In genomic region chr5:23502317-23502937, GRCm38 (mm10) we compare ENCODE assay signal across 8 mouse cellular contexts.
DNase-seq lines count a peak whose midpoint lies in the region; ATAC-seq and TF ChIP-seq lines count a peak whose summit lies in the region.

No protein-coding gene starts in this region.

- no peaks in the 10 kb centered on the region for H3K4me1 ChIP-seq in kidney, embryonic 14.5 days (ENCODE audit: control insufficient read depth, insufficient read depth, low read length)
- H3K4me1 ChIP-seq in cortical plate, adult 2 months (ENCODE audit: control insufficient read depth, insufficient read depth, low read length), result no peaks in the 10 kb centered on the region; the same call in 1 of the 2 replicates
- H3K4me1 ChIP-seq in hindbrain, embryonic 12.5 days, result no peaks in the 10 kb centered on the region
- no peaks in the 10 kb centered on the region for H3K4me1 ChIP-seq in midbrain, embryonic 13.5 days (replicated peaks)

- H3K4me3 ChIP-seq in kidney, embryonic 14.5 days (ENCODE audit: low read length), result no peak overlapping the region
- no peak overlapping the region for H3K4me3 ChIP-seq in cortical plate, adult 2 months (ENCODE audit: insufficient read depth, low read length)
- H3K4me3 ChIP-seq in hindbrain, embryonic 12.5 days, result no peak overlapping the region
- no peak overlapping the region for H3K4me3 ChIP-seq in midbrain, embryonic 13.5 days (replicated peaks)

- H3K9ac ChIP-seq in kidney, embryonic 14.5 days (ENCODE audit: low read depth, low read length), result no peak overlapping the region
- no peak overlapping the region for H3K9ac ChIP-seq in hindbrain, embryonic 12.5 days
- no peak overlapping the region for H3K9ac ChIP-seq in midbrain, embryonic 13.5 days (replicated peaks)

- peaks cover 63% of the 10 kb centered on the region for H3K36me3 ChIP-seq in kidney, embryonic 14.5 days (ENCODE audit: control insufficient read depth, insufficient read depth, low read length)
- peaks cover 61% of the 10 kb centered on the region for H3K36me3 ChIP-seq in hindbrain, embryonic 12.5 days
- H3K36me3 ChIP-seq in midbrain, embryonic 13.5 days, result peaks cover 65% of the 10 kb centered on the region

- no peak for DNase-seq in kidney, postnatal 36 days
- no peak for DNase-seq in gastrocnemius, adult 8-10 months (ENCODE audit: low spot score in 2 of 2)
- DNase-seq in gastrocnemius, postnatal 25 days, result no peak
- DNase-seq in ovary, adult 18-20 months (ENCODE audit: low spot score), result no peak

- TF ChIP-seq POLR2A in cortical plate, adult 2 months (IDR thresholded peaks at IDR 0.05; ENCODE audit: extremely low read depth, insufficient read depth, low read length), result 0 out of 2 replicates have a peak, but pooled peaks have one; percentile 45

- no peaks in the 10 kb centered on the region for H3K9me3 ChIP-seq in kidney, embryonic 14.5 days (ENCODE audit: control insufficient read depth, low read length)
- no peaks in the 10 kb centered on the region for H3K9me3 ChIP-seq in hindbrain, embryonic 12.5 days (replicated peaks)
- H3K9me3 ChIP-seq in midbrain, embryonic 13.5 days, result no peaks in the 10 kb centered on the region

- H3K4me2 ChIP-seq in kidney, embryonic 14.5 days (replicated peaks; ENCODE audit: low read depth, low read length), result no peak overlapping the region
- no peak overlapping the region for H3K4me2 ChIP-seq in hindbrain, embryonic 12.5 days (replicated peaks)
- H3K4me2 ChIP-seq in midbrain, embryonic 13.5 days (replicated peaks), result no peak overlapping the region

- 78% methylated on average over 11 of the region's 13 CpGs for WGBS in kidney, embryonic 14.5 days
- WGBS in hindbrain, embryonic 12.5 days, result 80% methylated on average over 10 of the region's 13 CpGs
- 84% methylated on average over 13 of the region's 13 CpGs for WGBS in midbrain, embryonic 13.5 days

- ATAC-seq in kidney, embryonic 14.5 days (ENCODE audit: low FRiP score, low TSS enrichment), result peak; percentile 60; the same call in 1 of the 2 replicates
- peak; percentile 62 for ATAC-seq in hindbrain, embryonic 12.5 days (ENCODE audit: low FRiP score)
- peak; percentile 57 for ATAC-seq in midbrain, embryonic 13.5 days

- no peak for TF ChIP-seq CTCF in cortical plate, adult 2 months (IDR thresholded peaks at IDR 0.05; ENCODE audit: extremely low read depth, insufficient read depth, low read length)

- no peak overlapping the region for H3K27ac ChIP-seq in kidney, embryonic 14.5 days (ENCODE audit: low read depth, low read length)
- H3K27ac ChIP-seq in cortical plate, adult 2 months (ENCODE audit: insufficient read depth, low read length), result no peak overlapping the region
- no peak overlapping the region for H3K27ac ChIP-seq in hindbrain, embryonic 12.5 days
- no peak overlapping the region for H3K27ac ChIP-seq in midbrain, embryonic 13.5 days

- H3K27me3 ChIP-seq in kidney, embryonic 14.5 days (ENCODE audit: control insufficient read depth, insufficient read depth, low read length), result no peaks in the 10 kb centered on the region
- no peaks in the 10 kb centered on the region for H3K27me3 ChIP-seq in hindbrain, embryonic 12.5 days
- H3K27me3 ChIP-seq in midbrain, embryonic 13.5 days, result no peaks in the 10 kb centered on the region
